Mouse (Mus musculus): Measurements from ENCODE around the gene B3gat1. TPM values are rescaled to one million over a fixed set of nuclear protein-coding genes. Genes with fewer than 3 reads are reported as not detected.

Gene B3gat1
- not detected for polyA plus RNA-seq (2014; fragmentation: Illumina TruSeq; extraction: RNeasy Lipid Tissue Mini Kit (QIAGEN cat#74804); ENCODE audit: insufficient read depth, low read depth, low replicate concordance)

DNA sequence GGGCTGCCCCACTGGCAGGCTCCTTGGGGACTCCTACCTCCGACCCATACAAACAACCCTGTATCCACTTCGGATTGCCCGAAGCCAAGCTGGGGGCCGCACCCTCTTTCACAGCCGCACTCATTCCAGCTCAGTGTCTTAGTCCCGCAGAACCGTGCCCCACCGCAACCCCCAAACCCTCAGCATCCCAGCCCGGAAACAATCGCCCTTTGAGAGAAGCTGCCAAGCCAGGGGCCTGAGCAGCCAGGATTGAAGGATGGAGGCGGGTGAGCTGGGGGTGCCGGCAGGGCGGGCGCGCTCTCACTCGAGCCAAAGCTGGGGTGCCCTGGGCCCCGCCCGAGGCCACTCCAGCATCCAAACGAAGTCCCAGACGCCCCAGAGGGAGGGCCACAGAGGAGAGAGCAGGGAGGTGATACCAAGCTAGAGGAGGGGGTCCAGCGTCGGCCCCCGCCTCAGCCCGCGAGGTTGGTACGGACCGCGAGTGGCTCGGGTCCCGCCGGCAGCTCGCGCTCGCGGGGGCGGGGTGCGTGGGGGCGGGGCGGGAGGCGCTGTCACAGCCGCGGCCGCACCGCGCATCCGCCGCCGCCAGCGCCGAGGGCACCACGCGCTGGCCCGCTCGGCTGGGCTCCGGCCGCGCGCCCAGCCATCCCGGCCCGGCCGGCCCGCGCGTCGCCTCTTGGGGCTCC lies at the start of gene B3gat1:
TSS of gene B3gat1 (plus strand) at position 523 of the 686 bp plus-strand sequence.

GRCm38 (mm10) chr9:26805935-26806666 lies 72.6 kb downstream of the B3gat1 start, which contains the start of gene Glb1l2:
Glb1l2 (minus strand) TSS chr9:26806468.

Other genes with a start within 250 kb of the B3gat1 start
- gene Glb1l2, start 72.7 kb downstream of the B3gat1 start, polyA plus RNA-seq (2014; fragmentation: Illumina TruSeq; extraction: RNeasy Lipid Tissue Mini Kit (QIAGEN cat#74804); ENCODE audit: insufficient read depth, low read depth, low replicate concordance): 17.1 TPM
- gene Glb1l3, start 127.2 kb downstream of the B3gat1 start, polyA plus RNA-seq (2014; fragmentation: Illumina TruSeq; extraction: RNeasy Lipid Tissue Mini Kit (QIAGEN cat#74804); ENCODE audit: insufficient read depth, low read depth, low replicate concordance): 1.8 TPM
- gene Gm1110, start 189.4 kb downstream of the B3gat1 start, polyA plus RNA-seq (2014; fragmentation: Illumina TruSeq; extraction: RNeasy Lipid Tissue Mini Kit (QIAGEN cat#74804); ENCODE audit: insufficient read depth, low read depth, low replicate concordance): not detected